Mouse (Mus musculus): ENCODE data around the gene Ccr7.

The Ccr7 gene

GRCm38 (mm10) chr11:99137385-99137784, 17.5 kb downstream of the Ccr7 start:
- no peak for DNase-seq (ENCODE audit: low read depth, low spot score)

GRCm38 (mm10) chr11:99136961-99137360, 17.9 kb downstream of the Ccr7 start:
- DNase-seq (ENCODE audit: low read depth, low spot score): no peak

- DNase-seq (ENCODE audit: low read depth, low spot score): no peak
Measured at GRCm38 (mm10) chr11:99136361-99136760, 18.5 kb downstream of the Ccr7 start.

- DNase-seq (ENCODE audit: low read depth, low spot score): no peak
Measured at GRCm38 (mm10) chr11:99135047-99135440, 19.8 kb downstream of the Ccr7 start.

GRCm38 (mm10) chr11:99134266-99135046, 20.4 kb downstream of the Ccr7 start:
- DNase-seq (ENCODE audit: low read depth, low spot score): no peak

GRCm38 (mm10) chr11:99133285-99133897, 21.5 kb downstream of the Ccr7 start:
- no peak for DNase-seq (ENCODE audit: low read depth, low spot score)

- DNase-seq (ENCODE audit: low read depth, low spot score): no peak
Measured at GRCm38 (mm10) chr11:99132091-99132730, 22.7 kb downstream of the Ccr7 start.

- DNase-seq (ENCODE audit: low read depth, low spot score): no peak
Measured at GRCm38 (mm10) chr11:99131463-99131840, 23.4 kb downstream of the Ccr7 start.

GRCm38 (mm10) chr11:99130736-99131462, 24.0 kb downstream of the Ccr7 start:
- DNase-seq (ENCODE audit: low read depth, low spot score): no peak

- DNase-seq (ENCODE audit: low read depth, low spot score): no peak
Measured at GRCm38 (mm10) chr11:99129287-99129686, 25.6 kb downstream of the Ccr7 start.

GRCm38 (mm10) chr11:99127785-99128682, 26.8 kb downstream of the Ccr7 start:
- no peak for DNase-seq (ENCODE audit: low read depth, low spot score)

GRCm38 (mm10) chr11:99126482-99127253, 28.2 kb downstream of the Ccr7 start:
- no peak for DNase-seq (ENCODE audit: low read depth, low spot score)

- DNase-seq (ENCODE audit: low read depth, low spot score): no peak
Measured at GRCm38 (mm10) chr11:99124635-99125029, 30.2 kb downstream of the Ccr7 start.

GRCm38 (mm10) chr11:99123977-99124634, 30.8 kb downstream of the Ccr7 start:
- DNase-seq (ENCODE audit: low read depth, low spot score): no peak

- DNase-seq (ENCODE audit: low read depth, low spot score): no peak
Measured at GRCm38 (mm10) chr11:99122703-99123102, 32.2 kb downstream of the Ccr7 start.

- DNase-seq (ENCODE audit: low read depth, low spot score): no peak
Measured at GRCm38 (mm10) chr11:99121218-99121631, 33.7 kb downstream of the Ccr7 start.

GRCm38 (mm10) chr11:99120524-99121217, 34.2 kb downstream of the Ccr7 start:
- no peak for DNase-seq (ENCODE audit: low read depth, low spot score)

GRCm38 (mm10) chr11:99118963-99119362, 35.9 kb downstream of the Ccr7 start:
- DNase-seq (ENCODE audit: low read depth, low spot score): no peak

- DNase-seq (ENCODE audit: low read depth, low spot score): no peak
Measured at GRCm38 (mm10) chr11:99118420-99118819, 36.5 kb downstream of the Ccr7 start.
